Mouse (Mus musculus) urinary bladder, postnatal 4 days (tissue): Measurements from ENCODE around the gene Olfr1335.
"Not testable (repeated sequence)": the region's sequence is repeated elsewhere in the genome, so short reads cannot be mapped to it uniquely, and the experiment has no call there.

ENCODE experiments used
- DNase-seq, 2 experiments: peaks; one replicate each; pipeline ENCODE4 v3.0.0; 2021 to 2022; ENCODE audit warnings: low spot score in 2 of 2

Olfr1335 gene

GRCm38 (mm10) chr4:118809844-118810243 is at the start of gene Olfr1335:
TSS of gene Olfr1335 (minus strand) at chr4:118809944.
- no peak for DNase-seq

GRCm38 (mm10) chr4:118836179-118836578 is 26.4 kb upstream of the Olfr1335 start, which contains the start of gene Olfr1333:
TSS of gene Olfr1333 (minus strand) at chr4:118836279.
- no peak for DNase-seq

- no peak for DNase-seq
These were observed 9.2 kb upstream of the Olfr1335 start for GRCm38 (mm10) chr4:118818921-118819320.

GRCm38 (mm10) chr4:118792796-118793195 is 16.9 kb downstream of the Olfr1335 start:
- DNase-seq: not testable (repeated sequence)

- no peak for DNase-seq
These were observed 27.3 kb downstream of the Olfr1335 start, which contains the start of gene Olfr1337 for GRCm38 (mm10) chr4:118782486-118782885. TSS of gene Olfr1337 (minus strand) at chr4:118782586.
